Mouse (Mus musculus): ENCODE measurements around the gene Nfatc2. TPM values are rescaled to one million over a fixed set of nuclear protein-coding genes. Genes with fewer than 3 reads are reported as not detected.

Nfatc2 gene
- total and polyA plus RNA-seq, 3 experiments, result not detected

DNA sequence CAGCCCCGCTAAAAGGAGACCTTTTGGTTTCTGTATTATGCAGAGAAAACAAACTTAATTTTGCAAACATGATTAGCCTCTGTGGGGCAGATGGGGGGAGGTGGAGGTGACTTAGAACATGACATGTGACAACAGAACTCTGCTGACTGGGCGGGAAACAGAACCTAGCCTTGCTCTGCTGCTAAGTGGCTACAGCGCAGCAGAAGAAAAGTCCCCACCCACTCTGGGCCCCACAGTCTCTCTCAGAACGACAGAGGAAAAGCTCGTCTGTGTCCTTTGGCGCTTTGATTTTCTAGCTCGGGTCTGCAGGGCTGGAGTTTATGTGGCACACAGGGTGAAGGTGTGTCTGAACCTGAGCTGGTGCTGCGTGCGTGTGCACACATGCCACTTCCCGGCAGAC lies 26.5 kb downstream of the Nfatc2 start:
- H3K79me2 ChIP-seq (ENCODE audit: control insufficient read depth, insufficient read depth, low read length, poor library complexity), result no peaks in the 10 kb centered on the region
- H3K36me3 ChIP-seq (ENCODE audit: control insufficient read depth in 1 of 2, insufficient read depth in 2 of 2, low read length in 2 of 2), result no peaks in the 10 kb centered on the region
- DNase-seq (ENCODE audit: low read depth, low spot score), result no peak
- H3K27me3 ChIP-seq (ENCODE audit: control insufficient read depth in 1 of 2, insufficient read depth in 2 of 2, low read length in 2 of 2), result no peaks in the 10 kb centered on the region
- no peak for TF ChIP-seq ELF1 (IDR thresholded peaks at IDR 0.05; ENCODE audit: low read depth, low read length)
- no peak for TF ChIP-seq BHLHE40 (IDR thresholded peaks at IDR 0.05; ENCODE audit: borderline replicate concordance, low read depth, low read length)
- TF ChIP-seq CHD2 (IDR thresholded peaks at IDR 0.05; ENCODE audit: low read length), result no peak
- TF ChIP-seq TBP (IDR thresholded peaks at IDR 0.05; ENCODE audit: low read depth, low read length), result no peak
- TF ChIP-seq CTCF (IDR thresholded peaks at IDR 0.05 in 2 of 3, conservative IDR thresholded peaks at IDR 0.05 in 1 of 3; ENCODE audit: control insufficient read depth in 1 of 3, insufficient read depth in 1 of 3, low read depth in 2 of 3, low read length in 3 of 3, poor library complexity in 1 of 3, severe bottlenecking in 1 of 3), result no peak
- no peak for TF ChIP-seq MEF2A (IDR thresholded peaks at IDR 0.05; ENCODE audit: extremely low read depth, insufficient replicate concordance, low read depth, low read length, poor library complexity, severe bottlenecking)
- TF ChIP-seq RCOR1 (IDR thresholded peaks at IDR 0.05; ENCODE audit: low read depth, low read length), result no peak
- TF ChIP-seq E2F4 (IDR thresholded peaks at IDR 0.05; ENCODE audit: borderline replicate concordance, low read depth, low read length), result no peak
- TF ChIP-seq NELFE (IDR thresholded peaks at IDR 0.05; ENCODE audit: low read depth, low read length), result no peak
- TF ChIP-seq JUND (IDR thresholded peaks at IDR 0.05; ENCODE audit: low read depth, low read length), result no peak
- H3K9me3 ChIP-seq (replicated peaks; ENCODE audit: insufficient read depth, low read length), result no peaks in the 10 kb centered on the region
- H3K27ac ChIP-seq (ENCODE audit: control insufficient read depth, low read depth, low read length), result no peak overlapping the region
- H3K4me1 ChIP-seq (ENCODE audit: control insufficient read depth in 1 of 2, insufficient read depth in 2 of 2, low read length in 2 of 2), result no peaks in the 10 kb centered on the region
- H3K4me3 ChIP-seq (ENCODE audit: control insufficient read depth in 1 of 2, insufficient read depth in 1 of 2, low read depth in 2 of 2, low read length in 2 of 2), result no peak overlapping the region
- no peak overlapping the region for H3K9ac ChIP-seq (ENCODE audit: control insufficient read depth, low read depth, low read length, poor library complexity, severe bottlenecking)

DNA sequence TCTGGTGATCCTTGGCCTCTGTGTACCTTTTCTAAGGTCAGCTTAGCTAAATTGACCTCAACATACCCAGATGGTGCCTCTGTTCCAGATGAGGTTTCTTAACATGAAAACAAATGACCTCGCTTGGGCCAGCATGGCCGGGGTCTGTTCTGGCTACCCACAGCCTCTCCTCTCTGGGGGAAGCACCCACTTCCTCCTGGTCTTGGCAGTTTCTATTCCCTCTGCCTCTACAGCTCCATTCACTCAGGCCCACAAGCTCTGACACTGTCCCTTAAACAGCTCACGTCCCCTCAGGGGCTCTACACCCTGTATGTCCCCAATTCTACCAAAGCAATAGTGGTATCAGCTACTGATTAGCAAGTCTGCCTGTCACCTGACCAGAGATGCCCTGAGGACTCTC lies 27.6 kb downstream of the Nfatc2 start:
- no peak for DNase-seq (ENCODE audit: low read depth, low spot score)
- no peaks in the 10 kb centered on the region for H3K79me2 ChIP-seq (ENCODE audit: control insufficient read depth, insufficient read depth, low read length, poor library complexity)
- no peaks in the 10 kb centered on the region for H3K4me1 ChIP-seq (ENCODE audit: control insufficient read depth in 1 of 2, insufficient read depth in 2 of 2, low read length in 2 of 2)
- no peaks in the 10 kb centered on the region for H3K27me3 ChIP-seq (ENCODE audit: control insufficient read depth in 1 of 2, insufficient read depth in 2 of 2, low read length in 2 of 2)
- H3K9me3 ChIP-seq (replicated peaks; ENCODE audit: insufficient read depth, low read length), result no peaks in the 10 kb centered on the region
- TF ChIP-seq HCFC1 (IDR thresholded peaks at IDR 0.05; ENCODE audit: low read depth, low read length) (no peak), USF1 (IDR thresholded peaks at IDR 0.05; ENCODE audit: low read depth, low read length) (no peak), POLR2A (IDR thresholded peaks at IDR 0.05; ENCODE audit: control insufficient read depth in 1 of 2, insufficient read depth in 1 of 2, low read depth in 1 of 2, low read length in 2 of 2, poor library complexity in 1 of 2) (no peak), ETS1 (IDR thresholded peaks at IDR 0.05; ENCODE audit: low read depth, low read length) (no peak)
- no peak overlapping the region for H3K4me3 ChIP-seq (ENCODE audit: control insufficient read depth in 1 of 2, insufficient read depth in 1 of 2, low read depth in 2 of 2, low read length in 2 of 2)
- no peak overlapping the region for H3K9ac ChIP-seq (ENCODE audit: control insufficient read depth, low read depth, low read length, poor library complexity, severe bottlenecking)
- H3K36me3 ChIP-seq (ENCODE audit: control insufficient read depth in 1 of 2, insufficient read depth in 2 of 2, low read length in 2 of 2), result no peaks in the 10 kb centered on the region
- no peak overlapping the region for H3K27ac ChIP-seq (ENCODE audit: control insufficient read depth, low read depth, low read length)

DNA sequence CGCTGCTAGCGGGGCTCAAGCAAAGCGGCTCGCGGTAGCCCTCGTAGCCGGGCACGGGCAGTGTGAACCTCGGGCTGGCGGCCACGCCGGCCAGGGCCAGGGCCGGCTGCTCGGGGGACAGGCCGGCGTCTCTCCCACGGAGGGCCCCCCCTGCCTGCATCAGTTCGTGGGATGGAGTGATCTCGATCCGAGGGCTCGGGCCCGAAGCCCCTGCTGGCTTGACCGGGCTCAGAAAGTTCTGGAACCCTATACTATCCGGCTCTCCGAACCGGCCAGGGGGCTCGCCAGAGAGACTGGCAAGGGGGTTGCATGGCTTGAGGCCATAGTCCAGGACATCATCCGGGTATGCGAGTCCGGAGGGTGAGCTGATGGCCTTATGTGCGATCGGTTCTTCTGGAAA lies 30.2 kb downstream of the Nfatc2 start:
- Histone ChIP-seq H3K27ac (ENCODE audit: control insufficient read depth, low read depth, low read length) (no peak overlapping the region), H3K4me1 (ENCODE audit: control insufficient read depth in 1 of 2, insufficient read depth in 2 of 2, low read length in 2 of 2) (no peaks in the 10 kb centered on the region), H3K27me3 (ENCODE audit: control insufficient read depth in 1 of 2, insufficient read depth in 2 of 2, low read length in 2 of 2) (no peaks in the 10 kb centered on the region), H3K4me3 (ENCODE audit: control insufficient read depth in 1 of 2, insufficient read depth in 1 of 2, low read depth in 2 of 2, low read length in 2 of 2) (no peak overlapping the region), H3K9me3 (replicated peaks; ENCODE audit: insufficient read depth, low read length) (no peaks in the 10 kb centered on the region), H3K79me2 (ENCODE audit: control insufficient read depth, insufficient read depth, low read length, poor library complexity) (no peaks in the 10 kb centered on the region), H3K9ac (ENCODE audit: control insufficient read depth, low read depth, low read length, poor library complexity, severe bottlenecking) (no peak overlapping the region), H3K36me3 (ENCODE audit: control insufficient read depth in 1 of 2, insufficient read depth in 2 of 2, low read length in 2 of 2) (no peaks in the 10 kb centered on the region)
- TF ChIP-seq ZKSCAN1 (IDR thresholded peaks at IDR 0.05; ENCODE audit: low read depth, low read length) (no peak), ETS1 (IDR thresholded peaks at IDR 0.05; ENCODE audit: low read depth, low read length) (no peak), MAZ (IDR thresholded peaks at IDR 0.05; ENCODE audit: low read depth, low read length) (no peak), BHLHE40 (IDR thresholded peaks at IDR 0.05; ENCODE audit: borderline replicate concordance, low read depth, low read length) (no peak), MYB (IDR thresholded peaks at IDR 0.05; ENCODE audit: low read depth, low read length) (no peak), JUND (IDR thresholded peaks at IDR 0.05; ENCODE audit: low read depth, low read length) (no peak), TAL1 (IDR thresholded peaks at IDR 0.05; ENCODE audit: low read length) (no peak)
- DNase-seq (ENCODE audit: low read depth, low spot score), result no peak

Data from MEL (cell line).